Mouse (Mus musculus) CH12.LX (cell line): ENCODE measurements at regions not wholly inside any gene's neighbourhood (a gene's known extent, or its start where the extent isn't known, plus 50 kb on each side); places are given as distances from the start of the nearest gene placed in this dataset.

ENCODE experiments used
- DNase-seq: peaks from one replicate; pipeline ENCODE4 v3.0.0-alpha.2; 2013; ENCODE audit errors: extremely low read depth
- H3K27ac ChIP-seq: 2 replicates; pipeline ENCODE4 v1.5.1; 2012; ENCODE audit warnings: low read depth, mild to moderate bottlenecking, control low read depth, moderate library complexity; ENCODE audit not compliant: insufficient read depth
- H3K27me3 ChIP-seq: replicated peaks from 2 replicates; pipeline ENCODE3; 2012; ENCODE audit warnings: inconsistent platforms
- H3K36me3 ChIP-seq, 2 experiments: replicated peaks in 1 of 2; 2 replicates each; pipeline versions ENCODE3 to v1.6.1; 2012; ENCODE audit warnings: inconsistent platforms in 1 of 2, low read length in 1 of 2, mild to moderate bottlenecking in 1 of 2, mixed read lengths in 1 of 2, moderate library complexity in 1 of 2; ENCODE audit not compliant: control insufficient read depth in 1 of 2, insufficient read depth in 1 of 2
- H3K4me1 ChIP-seq, 2 experiments: 2 replicates each; pipeline ENCODE4 v1.6.1; 2012; ENCODE audit warnings: inconsistent platforms in 1 of 2, moderate library complexity in 1 of 2; ENCODE audit not compliant: insufficient read depth in 2 of 2, control insufficient read depth in 1 of 2
- H3K4me2 ChIP-seq: 2 replicates; pipeline ENCODE4 v1.6.1; 2012; ENCODE audit warnings: low read depth, mild to moderate bottlenecking, control low read depth; ENCODE audit not compliant: poor library complexity, insufficient read depth, severe bottlenecking
- H3K4me3 ChIP-seq, 3 experiments: fragments of 150-350 bp in 1 of 3; sonication (generic) in 1 of 3; replicated peaks in 1 of 3; 2 replicates each; pipeline versions ENCODE3 to v1.5.1; 2011 to 2012; ENCODE audit warnings: low read depth in 2 of 3, low read length in 2 of 3, mild to moderate bottlenecking in 2 of 3, moderate library complexity in 2 of 3, control low read depth in 1 of 3, improper control_type of control experiment in 1 of 3, inconsistent platforms in 1 of 3, mixed read lengths in 1 of 3; ENCODE audit not compliant: poor library complexity in 1 of 3
- H3K79me2 ChIP-seq: replicated peaks from 2 replicates; pipeline ENCODE4 v1.6.1; 2012; ENCODE audit warnings: mild to moderate bottlenecking, moderate library complexity; ENCODE audit not compliant: control insufficient read depth, poor library complexity, insufficient read depth, severe bottlenecking; ENCODE audit errors: extremely low read depth
- H3K9ac ChIP-seq: 2 replicates; pipeline ENCODE4 v1.6.1; 2012; ENCODE audit warnings: low read depth, mild to moderate bottlenecking, control low read depth, moderate library complexity; ENCODE audit not compliant: insufficient read depth
- H3K9me3 ChIP-seq: replicated peaks from 2 replicates; pipeline ENCODE3; 2012; ENCODE audit warnings: low read length, inconsistent platforms, mixed read lengths
- CTCF ChIP-seq, 2 experiments: IDR thresholded peaks in 1 of 2; conservative IDR thresholded peaks in 1 of 2; 2 replicates each; pipeline ENCODE4 v1.5.1; 2011 to 2012; ENCODE audit warnings: low read depth in 2 of 2, low read length in 2 of 2, improper control_type of control experiment in 1 of 2, inconsistent platforms in 1 of 2, mild to moderate bottlenecking in 1 of 2, moderate library complexity in 1 of 2
- E2F4 ChIP-seq: IDR thresholded peaks from 2 replicates; pipeline ENCODE4 v1.6.1; 2011; ENCODE audit warnings: low read depth, low read length, improper control_type of control experiment; ENCODE audit not compliant: insufficient replicate concordance
- ELF1 ChIP-seq: IDR thresholded peaks from 2 replicates; pipeline ENCODE4 v1.6.1; 2014; ENCODE audit warnings: low read depth, mild to moderate bottlenecking, inconsistent platforms, low read length, improper control_type of control experiment
- GABPA ChIP-seq: IDR thresholded peaks from 2 replicates; pipeline ENCODE4 v1.6.1; 2012; ENCODE audit warnings: low read depth, low read length, improper control_type of control experiment, inconsistent platforms; ENCODE audit not compliant: insufficient replicate concordance
- KAT2A ChIP-seq: IDR thresholded peaks from 2 replicates; pipeline ENCODE4 v1.6.1; 2012; ENCODE audit warnings: low read length, improper control_type of control experiment, inconsistent platforms; ENCODE audit not compliant: insufficient replicate concordance
- NRF1 ChIP-seq: IDR thresholded peaks from 2 replicates; pipeline ENCODE4 v1.6.1; 2014; ENCODE audit warnings: low read depth, mild to moderate bottlenecking, inconsistent platforms, low read length, improper control_type of control experiment, moderate library complexity
- PAX5 ChIP-seq: IDR thresholded peaks from 2 replicates; pipeline ENCODE4 v1.6.1; 2012; ENCODE audit warnings: low read length, inconsistent platforms, mixed read lengths
- RAD21 ChIP-seq: IDR thresholded peaks from 2 replicates; pipeline ENCODE4 v1.6.1; 2011; ENCODE audit warnings: low read depth, mild to moderate bottlenecking, low read length, improper control_type of control experiment, moderate library complexity
- RCOR1 ChIP-seq: conservative IDR thresholded peaks from 2 replicates; pipeline ENCODE4 v1.6.1; 2012; ENCODE audit warnings: low read depth, mild to moderate bottlenecking, inconsistent platforms, low read length, improper control_type of control experiment
- SMC3 ChIP-seq: IDR thresholded peaks from 2 replicates; pipeline ENCODE4 v1.6.1; 2011; ENCODE audit warnings: low read depth, low read length, improper control_type of control experiment
- ZC3H11A ChIP-seq: IDR thresholded peaks from 2 replicates; pipeline ENCODE4 v1.6.1; 2012; ENCODE audit warnings: low read depth, mild to moderate bottlenecking, inconsistent platforms, low read length, improper control_type of control experiment
- ZMIZ1 ChIP-seq: IDR thresholded peaks from 2 replicates; pipeline ENCODE4 v1.6.1; 2012; ENCODE audit warnings: low read depth, mild to moderate bottlenecking, inconsistent platforms, low read length, improper control_type of control experiment
- dilution Hi-C: fragments of 300-500 bp; cut with MboI; formaldehyde crosslinking; loops from 2 replicates; pipeline ENCODE4 v1.14.3; 2020; ENCODE audit warnings: low sequenced_read_pairs; ENCODE audit not compliant: extremely low pct_unique_long_range_greater_than_20kb, extremely low pct_ligation_motif_present
- in situ Hi-C: fragments of 300-500 bp; cut with MboI; formaldehyde crosslinking; loops from 3 replicates; pipeline ENCODE4 v1.14.3; 2019; ENCODE audit warnings: low sequenced_read_pairs, low pct_ligation_motif_present, low pct_unique_long_range_greater_than_20kb, mixed read lengths

GRCm38 (mm10) chr5:141076942-141077341 lies 76.6 kb upstream of the Card11 start:
- H3K4me2 ChIP-seq, result no peak overlapping the region
- peaks cover 3 to 47% of the 10 kb centered on the region in 2 experiments for H3K4me1 ChIP-seq
- in situ Hi-C loops, result no loop called here
- dilution Hi-C loops, result no loop called here
- no peaks in the 10 kb centered on the region for H3K27me3 ChIP-seq
- no peak overlapping the region for H3K4me3 ChIP-seq
- no peak overlapping the region for H3K9ac ChIP-seq
- no peaks in the 10 kb centered on the region for H3K79me2 ChIP-seq
- no peaks in the 10 kb centered on the region for H3K9me3 ChIP-seq
- H3K36me3 ChIP-seq, result no peaks in the 10 kb centered on the region
- no peak overlapping the region for H3K27ac ChIP-seq
- DNase-seq, result no peak
- TF ChIP-seq ZC3H11A (peak; percentile 61), RAD21 (peak; percentile 84), CTCF (conservative IDR thresholded peaks at IDR 0.05 in 1 of 2, IDR thresholded peaks at IDR 0.05 in 1 of 2; ENCODE audit: low read depth in 2 of 2, low read length in 2 of 2) (peak in 1 of 2 experiments; percentile 82; a peak in 2 of 4 replicates), SMC3 (peak; percentile 89), KAT2A (no peak)

GRCm38 (mm10) chr5:141080896-141081295 lies 80.5 kb upstream of the Card11 start:
- no peak for TF ChIP-seq ZMIZ1
- TF ChIP-seq ELF1, result 0 out of 2 replicates have a peak, but pooled peaks have one; percentile 31
- Histone ChIP-seq H3K4me1 (peaks cover 0 to 39% of the 10 kb centered on the region in 2 experiments; a peak in 2 of 4 replicates), H3K9ac (no peak overlapping the region), H3K4me3 (no peak overlapping the region), H3K36me3 (no peaks in the 10 kb centered on the region), H3K79me2 (no peaks in the 10 kb centered on the region), H3K4me2 (no peak overlapping the region), H3K9me3 (peaks cover 8% of the 10 kb centered on the region), H3K27me3 (no peaks in the 10 kb centered on the region), H3K27ac (no peak overlapping the region)
- DNase-seq, result no peak
- in situ Hi-C loops (loop anchor here (10.0 kb wide), 1 partner anchor 206 kb away; no protein-coding TSS in a partner anchor), dilution Hi-C loops (no loop called here)

- in situ Hi-C loops (loop anchor here (10.0 kb wide), 1 partner anchor 209 kb away; no protein-coding TSS in a partner anchor), dilution Hi-C loops (no loop called here)
- no peaks in the 10 kb centered on the region for H3K27me3 ChIP-seq
- no peaks in the 10 kb centered on the region for H3K36me3 ChIP-seq
- H3K9me3 ChIP-seq, result peaks cover 8% of the 10 kb centered on the region
- H3K4me3 ChIP-seq, result no peak overlapping the region
- H3K27ac ChIP-seq, result no peak overlapping the region
- no peak overlapping the region for H3K9ac ChIP-seq
- H3K79me2 ChIP-seq, result no peaks in the 10 kb centered on the region
- TF ChIP-seq PAX5 (no peak), RCOR1 (no peak), RAD21 (no peak), NRF1 (no peak), GABPA (no peak), E2F4 (no peak)
- DNase-seq, result no peak
- H3K4me1 ChIP-seq, result peaks cover 0 to 27% of the 10 kb centered on the region in 2 experiments; a peak in 2 of 4 replicates
- no peak overlapping the region for H3K4me2 ChIP-seq
Measured at GRCm38 (mm10) chr5:141084056-141084730, 83.8 kb upstream of the Card11 start.
